Mouse (Mus musculus) heart, embryonic 12.5 days (tissue): ENCODE results near the gene Slc25a47. TPM values are rescaled to one million over a fixed set of nuclear protein-coding genes. Genes with fewer than 3 reads are reported as not detected.

Experiments used
- microRNA counts: library from miRNA; unstranded; fragments of <30 nt; microRNA quantifications from one replicate; lab custom pipeline; 2017
- microRNA-seq: library from miRNA; unstranded; fragments of <30 nt; microRNA quantifications from one replicate; pipeline ENCODE4, GENCODE M21; 2017
- polyA plus RNA-seq: library from polyadenylated mRNA; unstranded; fragments of >200 nt; fragmentation: Nextera tagmentation; extraction: Ambion mirVana; gene quantifications from 2 replicates; pipeline ENCODE4 v1.2.1, GENCODE M21; 2016

Gene Slc25a47
- polyA plus RNA-seq, 1 experiment from 2014 or later: 5.4 TPM

MicroRNA genes within 50 kb of the gene (microRNA counts, 519-probe panel; counts per million panel counts)
- microRNA mmu-miR-345-3p (lab: Ali Mortazavi, UCI) (not detected), microRNA mmu-miR-345-5p (lab: Ali Mortazavi, UCI) (3,533 counts per million, percentile 18 among the panel's probes with 10 or more counts)

Small RNA genes lying within 50 kb of the gene (microRNA-seq; reads per million reads assigned to microRNA genes)
- gene Mir345: 109 reads per million, percentile 54 among the genes with 10 or more reads in this experiment

Other genes starting within 250 kb of the Slc25a47 start
- 0.64 and 1.0 TPM in 2 replicates for gene Degs2, start 133.7 kb upstream of the Slc25a47 start, polyA plus RNA-seq
- gene Yy1, start 43.1 kb upstream of the Slc25a47 start, polyA plus RNA-seq: 16.0 and 18.8 TPM in 2 replicates
- 3.0 and 3.3 TPM in 2 replicates for gene Slc25a29, start 163 bp upstream of the Slc25a47 start, polyA plus RNA-seq
- 5.6 and 5.8 TPM in 2 replicates for gene Wdr25, start 57.6 kb downstream of the Slc25a47 start, polyA plus RNA-seq
- gene Wars, start 58.1 kb downstream of the Slc25a47 start, polyA plus RNA-seq: 70.0 and 71.5 TPM in 2 replicates
- 1.4 and 1.8 TPM in 2 replicates for gene Begain, start 232.2 kb downstream of the Slc25a47 start, polyA plus RNA-seq